Mouse (Mus musculus) lung, postnatal 25 days (tissue): ENCODE results near the gene Klk8.
A peak's percentile ranks its signal among the peaks of the same experiment; 100 is the strongest.

Source experiments
- DNase-seq: peaks from one replicate; pipeline ENCODE4 v3.0.0; 2022; ENCODE audit warnings: low spot score

Gene Klk8

DNA sequence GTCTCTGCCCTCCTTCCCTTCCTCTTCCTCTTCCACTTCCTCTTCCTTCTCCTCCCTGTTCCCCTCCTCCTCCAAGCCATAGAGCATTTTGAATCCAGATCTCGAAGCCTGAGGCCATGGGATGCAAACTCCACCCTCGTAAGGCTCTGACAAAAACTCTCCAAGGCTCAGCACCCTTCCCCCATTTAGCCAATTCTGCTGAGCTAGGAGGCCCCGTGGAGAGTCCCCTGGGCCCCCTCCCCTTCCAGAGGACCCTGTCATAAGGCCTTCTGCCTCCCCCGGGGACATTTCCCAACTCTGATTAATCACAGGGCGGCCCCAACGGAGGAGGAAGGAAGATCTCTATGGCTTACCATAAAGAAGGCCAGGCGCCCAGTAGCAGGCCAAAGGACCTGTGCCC lies 5.8 kb upstream of the Klk8 start, which contains the start of gene Klk9:
TSS of gene Klk9 (plus strand) at position 301 of the 400 bp plus-strand sequence.
- no peak for DNase-seq

DNA sequence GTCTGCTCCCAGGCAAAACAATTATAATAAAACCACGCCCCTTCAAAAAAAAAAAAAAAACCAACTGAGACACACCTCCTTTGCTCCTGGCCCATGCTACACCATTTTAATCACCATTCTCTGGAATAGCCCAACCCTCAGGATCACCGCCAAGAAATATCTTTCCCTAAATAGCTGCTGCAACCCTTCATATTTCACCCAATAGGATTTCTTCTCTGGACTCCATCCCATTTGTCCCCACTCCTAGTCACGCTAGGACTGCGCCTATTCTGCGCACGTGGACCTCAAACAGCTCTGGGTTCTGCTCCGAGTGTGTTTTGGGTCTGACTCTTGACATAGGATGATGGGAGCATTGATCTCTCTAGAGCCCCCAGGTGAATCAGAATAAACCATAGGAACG lies 1.0 kb upstream of the Klk8 start:
- no peak for DNase-seq

DNA sequence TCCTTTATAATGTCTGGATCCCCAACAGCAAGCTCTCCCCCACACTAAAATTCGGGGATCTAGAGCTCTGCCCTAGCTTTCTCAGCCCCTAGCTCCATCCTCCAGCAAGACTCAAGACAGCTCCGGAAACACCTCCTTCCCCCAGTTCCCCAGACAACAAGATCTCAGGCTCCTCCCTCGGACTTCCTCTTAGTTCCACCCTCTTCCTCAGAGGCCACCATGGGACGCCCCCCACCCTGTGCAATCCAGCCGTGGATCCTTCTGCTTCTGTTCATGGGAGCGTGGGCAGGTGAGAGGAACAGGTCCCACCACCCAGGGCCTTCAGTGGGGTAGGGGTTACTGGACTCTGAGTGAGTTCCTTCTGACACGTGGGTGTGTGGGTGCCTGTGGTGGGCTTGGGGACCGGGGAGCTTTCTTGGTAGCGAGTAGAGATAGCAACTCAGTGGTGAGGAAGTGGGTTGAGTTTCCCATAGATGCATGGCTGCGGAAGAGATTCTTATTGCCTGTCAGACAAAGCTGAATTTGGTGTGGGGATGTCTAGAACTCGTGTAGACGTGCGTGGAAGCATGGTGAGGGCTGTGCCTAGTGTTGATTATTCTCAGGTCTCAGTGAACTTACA lies 576 bp downstream of the Klk8 start:
- DNase-seq, result peak; percentile 34

DNA sequence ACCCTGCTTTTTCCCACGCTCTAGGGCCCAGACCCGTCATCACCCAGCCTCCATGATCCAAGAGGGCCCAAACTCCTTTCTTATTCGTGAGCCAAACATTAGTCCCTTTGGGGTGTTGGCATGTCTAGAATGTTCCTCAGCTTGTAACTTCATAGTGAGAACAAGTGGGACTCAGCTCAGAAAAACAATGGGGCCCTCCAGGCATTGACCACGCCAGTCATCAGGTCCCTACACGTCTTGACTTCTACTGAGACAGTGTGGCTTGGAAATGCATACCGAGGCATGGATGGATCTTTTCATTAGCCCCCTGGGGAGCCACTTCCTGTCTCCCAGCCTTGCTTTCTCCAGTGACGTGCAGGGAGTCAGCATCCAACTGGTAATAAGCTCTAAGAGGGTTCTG lies 2.5 kb downstream of the Klk8 start:
- no peak for DNase-seq

DNA sequence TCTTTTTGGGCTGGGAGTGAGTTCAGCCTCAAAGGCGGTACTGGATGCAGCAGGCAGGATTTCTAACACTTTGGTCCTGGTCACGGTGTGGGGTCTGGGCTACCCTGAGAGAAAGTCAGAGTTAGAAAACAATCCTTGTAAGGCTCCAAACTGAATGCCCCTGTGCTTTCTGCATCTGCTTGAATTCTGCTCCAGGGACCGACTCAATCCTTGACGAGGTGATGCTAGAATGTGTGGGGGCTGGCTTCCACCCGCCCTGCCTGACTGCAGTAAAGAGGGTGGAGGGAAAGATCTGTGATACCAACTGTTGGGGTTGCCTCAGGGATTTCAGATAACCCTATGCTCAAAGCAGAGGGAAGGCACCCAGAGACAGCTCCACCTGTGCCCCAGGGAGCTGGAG lies 13.6 kb downstream of the Klk8 start, which contains the start of gene Klk7:
TSS of gene Klk7 (plus strand) at position 301 of the 400 bp plus-strand sequence.
- DNase-seq, result no peak

DNA sequence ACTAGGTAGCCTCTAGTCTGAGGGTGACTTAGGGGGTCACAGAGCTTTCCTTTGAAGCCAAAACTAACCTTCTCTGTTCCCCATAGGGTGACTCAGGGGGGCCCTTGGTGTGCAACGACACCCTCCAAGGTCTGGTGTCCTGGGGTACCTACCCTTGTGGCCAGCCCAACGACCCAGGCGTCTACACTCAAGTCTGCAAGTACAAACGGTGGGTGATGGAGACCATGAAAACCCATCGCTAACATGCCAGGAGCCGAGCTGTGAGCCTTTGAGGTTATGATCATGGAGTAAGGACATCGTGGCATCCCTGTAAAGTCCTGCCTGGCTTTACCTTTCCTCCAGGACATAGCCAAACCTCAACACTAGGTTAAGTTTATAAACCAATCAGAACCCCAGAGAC lies 17.8 kb downstream of the Klk8 start:
- DNase-seq, result no peak

DNA sequence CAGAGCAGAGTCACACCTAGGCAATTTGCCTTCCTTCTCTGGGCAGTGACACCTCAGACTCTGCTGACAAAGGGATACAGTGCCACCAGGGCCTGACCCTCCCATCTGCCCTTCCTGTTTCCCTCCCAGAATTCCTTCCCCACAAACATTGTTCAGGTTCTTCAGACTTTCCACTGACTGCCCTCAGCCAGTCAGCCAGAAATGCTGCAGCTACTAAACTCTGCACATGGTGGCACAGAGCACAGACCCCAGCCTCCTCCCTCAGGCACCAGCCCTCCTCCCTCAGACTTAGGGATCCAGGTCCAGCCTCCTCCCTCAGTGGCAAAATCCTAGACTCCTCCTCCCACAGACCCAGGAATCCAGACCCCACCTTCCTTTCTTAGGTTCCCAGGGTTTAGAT lies 19.4 kb downstream of the Klk8 start:
- DNase-seq, result no peak

DNA sequence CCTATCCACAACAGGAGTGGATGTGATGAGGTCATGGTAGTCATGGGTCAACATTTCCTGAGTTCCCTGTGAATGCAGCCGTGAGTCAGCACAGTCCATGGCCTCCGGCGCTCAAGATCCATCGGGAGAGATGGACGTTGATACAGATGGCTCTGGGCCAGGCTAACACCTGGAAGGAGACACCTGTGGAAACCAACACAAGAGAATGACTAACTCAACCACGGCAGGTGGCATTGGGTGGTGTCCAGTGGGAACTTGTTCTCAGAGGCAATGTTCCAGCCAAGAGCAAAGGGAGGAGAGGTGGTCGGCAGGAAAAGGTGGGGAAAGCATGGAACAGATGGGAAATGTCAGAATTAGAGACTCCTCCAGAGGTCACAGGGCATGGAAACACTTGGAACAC lies 24.2 kb downstream of the Klk8 start:
- DNase-seq, result no peak

DNA sequence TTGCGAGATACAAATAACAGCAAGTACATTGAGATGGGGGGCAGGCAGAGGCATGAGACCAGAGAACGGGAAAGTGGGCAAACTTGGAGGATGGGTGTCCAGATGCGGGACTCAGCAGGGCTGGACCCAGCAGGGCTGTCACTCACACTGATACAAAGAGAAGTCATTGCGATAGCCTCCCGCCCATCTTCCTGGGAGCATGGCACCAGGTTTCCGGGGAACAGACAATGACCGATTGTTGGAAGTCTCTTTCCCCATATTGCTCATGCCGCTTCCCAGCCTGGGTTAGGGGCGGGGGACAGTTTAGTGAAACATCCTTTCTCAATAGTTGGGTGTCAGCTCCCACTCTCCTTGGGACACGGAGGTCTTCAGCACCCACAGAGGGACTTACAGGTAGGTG lies 26.8 kb downstream of the Klk8 start, which contains the start of gene Klk6:
TSS of gene Klk6 (plus strand) at position 301 of the 400 bp plus-strand sequence.
- DNase-seq, result no peak

DNA sequence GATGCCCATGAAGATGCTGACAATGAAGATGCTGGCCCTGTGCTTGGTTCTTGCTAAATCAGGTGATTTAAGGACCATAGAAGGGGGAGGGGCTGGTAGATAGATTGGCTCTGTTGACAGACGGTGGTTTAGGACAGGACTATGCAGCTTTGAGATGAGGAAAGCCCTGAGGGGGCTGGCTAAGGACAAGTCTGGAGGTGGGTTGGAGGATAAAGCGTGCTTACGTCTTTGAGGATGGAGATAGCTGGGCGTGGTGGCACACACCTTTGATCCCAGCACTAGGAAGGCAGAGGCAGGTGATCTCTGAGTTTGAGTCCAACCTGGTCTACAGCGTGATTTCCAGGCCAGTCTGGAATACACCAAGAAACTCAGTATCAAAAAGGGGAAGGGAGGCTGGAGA lies 28.7 kb downstream of the Klk8 start:
- no peak for DNase-seq

DNA sequence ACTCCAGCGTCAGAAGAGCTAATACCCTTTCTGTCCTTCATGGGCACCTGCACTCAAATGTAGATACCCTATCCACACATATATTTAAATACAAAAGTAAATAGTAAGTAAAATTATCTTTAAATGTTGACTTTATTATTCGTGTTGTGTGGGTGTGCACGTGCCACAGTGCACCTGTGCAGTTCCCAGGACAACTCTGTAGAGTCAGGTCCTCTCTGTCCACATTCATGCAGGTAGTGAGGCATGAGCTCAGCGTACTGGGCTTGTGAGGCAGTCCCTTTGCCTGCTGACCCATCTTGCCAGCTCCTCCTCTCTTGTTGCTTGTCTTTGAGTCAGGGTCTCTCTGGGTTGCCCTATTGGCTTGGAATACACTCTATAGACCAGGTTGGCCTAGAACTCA lies 30.3 kb downstream of the Klk8 start:
- DNase-seq, result no peak

DNA sequence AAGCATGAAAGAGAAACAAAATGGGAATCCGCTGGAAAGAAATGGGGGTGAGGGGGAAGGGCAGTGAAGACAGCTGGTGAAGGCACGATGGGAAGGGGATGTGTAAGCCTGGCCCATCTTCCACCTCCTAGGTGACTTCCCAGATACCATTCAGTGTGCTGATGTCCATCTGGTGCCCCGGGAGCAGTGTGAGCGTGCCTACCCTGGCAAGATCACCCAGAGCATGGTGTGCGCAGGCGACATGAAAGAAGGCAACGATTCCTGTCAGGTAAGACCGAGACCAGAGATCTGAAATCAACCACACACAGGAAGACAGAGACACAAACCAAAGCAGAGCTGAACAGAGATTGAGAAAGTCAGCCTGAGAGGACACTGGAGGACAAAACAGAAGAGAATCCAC lies 31.6 kb downstream of the Klk8 start:
- DNase-seq, result no peak

DNA sequence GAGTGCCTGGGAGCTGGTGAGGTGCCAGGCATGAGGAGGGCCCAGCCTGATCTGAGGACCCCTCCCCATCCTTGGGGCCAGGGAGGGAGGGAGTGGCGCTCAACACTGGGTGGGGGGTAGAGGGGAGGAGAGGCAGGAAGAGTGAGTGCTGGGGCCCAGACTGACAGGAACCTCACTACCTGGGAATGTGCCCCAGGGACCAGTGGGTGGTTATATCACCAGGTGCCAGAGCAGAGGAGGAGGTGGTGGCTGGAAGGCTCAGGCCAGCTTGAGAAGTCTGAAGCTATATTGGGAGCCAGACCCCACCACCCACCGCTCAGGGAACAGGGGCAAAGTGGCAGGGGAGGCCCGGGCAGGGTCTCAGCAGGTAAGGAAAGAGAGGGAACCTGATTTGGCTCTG lies 44.3 kb downstream of the Klk8 start, which contains the start of gene Klk5:
TSS of gene Klk5 (plus strand) at position 271 of the 400 bp plus-strand sequence.
- DNase-seq, result no peak

DNA sequence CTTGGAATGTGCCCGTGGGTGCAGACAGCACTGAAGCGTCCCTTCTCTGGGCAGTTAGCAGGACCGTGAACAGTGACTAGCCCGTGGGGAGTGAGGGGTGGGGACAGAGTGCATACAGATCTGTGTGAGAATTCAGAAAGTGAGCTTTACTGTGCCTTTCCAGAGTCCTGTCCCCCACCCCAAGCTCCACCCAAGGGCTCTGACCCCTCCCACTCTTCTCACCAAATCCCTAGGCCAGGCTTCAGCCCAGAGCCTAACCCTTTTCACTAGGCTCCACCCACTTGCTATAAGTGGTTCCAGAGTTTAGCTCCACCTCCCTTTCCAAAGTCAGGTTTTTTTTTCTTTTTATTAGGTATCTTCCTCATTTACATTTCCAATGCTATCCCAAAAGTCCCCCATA lies 46.4 kb downstream of the Klk8 start:
- DNase-seq, result no peak

DNA sequence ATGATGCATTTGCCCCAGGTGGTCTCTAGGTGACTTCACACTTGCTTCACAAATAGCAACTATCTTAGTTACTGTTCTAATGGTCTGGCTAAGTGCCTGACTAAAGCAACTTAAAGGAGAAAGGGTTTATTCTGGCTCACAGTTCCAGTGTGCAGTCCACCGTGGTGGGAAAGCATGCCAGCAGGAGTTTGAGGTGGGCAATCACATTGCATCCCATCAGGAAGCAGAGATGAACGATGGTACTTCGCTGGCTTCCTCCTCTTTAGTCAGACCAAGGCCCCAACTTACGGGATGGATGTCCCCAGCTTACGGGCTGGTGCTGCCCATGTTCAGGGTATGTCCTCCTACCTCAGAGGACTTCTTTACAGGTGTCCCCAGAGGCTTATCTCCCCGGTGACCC lies 54.2 kb downstream of the Klk8 start:
- DNase-seq, result no peak
